Mouse (Mus musculus): Measurements from ENCODE around the gene Cfap100. TPM values are rescaled to one million over a fixed set of nuclear protein-coding genes. Genes with fewer than 3 reads are reported as not detected.

The Cfap100 gene
- polyA plus RNA-seq, 1 experiment from 2014 or later: 8.4 TPM

- peak; percentile 68 for ATAC-seq
- H3K4me1 ChIP-seq (ENCODE audit: control insufficient read depth, insufficient read depth, low read length): no peaks in the 10 kb centered on the region; the same call in 1 of the 2 replicates
- H3K27me3 ChIP-seq (ENCODE audit: control insufficient read depth, insufficient read depth, low read depth, low read length): no peaks in the 10 kb centered on the region
- no peak overlapping the region for H3K27ac ChIP-seq (ENCODE audit: low read length)
- H3K4me2 ChIP-seq (ENCODE audit: low read length): no peak overlapping the region
- H3K9ac ChIP-seq (ENCODE audit: low read depth, low read length): no peak overlapping the region
- H3K9me3 ChIP-seq (replicated peaks; ENCODE audit: control insufficient read depth, low read length, poor library complexity, severe bottlenecking): no peaks in the 10 kb centered on the region
- WGBS: 52% methylated on average over 7 of the region's 7 CpGs
- no peaks in the 10 kb centered on the region for H3K36me3 ChIP-seq (ENCODE audit: control insufficient read depth, insufficient read depth, low read length)
- H3K4me3 ChIP-seq (ENCODE audit: low read depth, low read length): no peak overlapping the region
Observed at GRCm38 (mm10) chr6:90360024-90360781, 68.4 kb downstream of the Cfap100 start.

- Histone ChIP-seq H3K27ac (ENCODE audit: low read length) (no peak overlapping the region), H3K27me3 (ENCODE audit: control insufficient read depth, insufficient read depth, low read depth, low read length) (no peaks in the 10 kb centered on the region), H3K4me3 (ENCODE audit: low read depth, low read length) (no peak overlapping the region), H3K4me2 (ENCODE audit: low read length) (no peak overlapping the region), H3K36me3 (ENCODE audit: control insufficient read depth, insufficient read depth, low read length) (no peaks in the 10 kb centered on the region), H3K9ac (ENCODE audit: low read depth, low read length) (no peak overlapping the region), H3K9me3 (replicated peaks; ENCODE audit: control insufficient read depth, low read length, poor library complexity, severe bottlenecking) (no peaks in the 10 kb centered on the region), H3K4me1 (ENCODE audit: control insufficient read depth, insufficient read depth, low read length) (no peaks in the 10 kb centered on the region; the same call in 1 of the 2 replicates)
- 67% methylated on average over 2 of the region's 2 CpGs for whole genome bisulfite sequencing
- ATAC-seq: no peak
Observed at GRCm38 (mm10) chr6:90359445-90359844, 69.2 kb downstream of the Cfap100 start.

GRCm38 (mm10) chr6:90358142-90358541 lies 70.5 kb downstream of the Cfap100 start:
- H3K9me3 ChIP-seq (replicated peaks; ENCODE audit: control insufficient read depth, low read length, poor library complexity, severe bottlenecking): no peaks in the 10 kb centered on the region
- 67% methylated on average over 5 of the region's 5 CpGs for WGBS
- H3K4me1 ChIP-seq (ENCODE audit: control insufficient read depth, insufficient read depth, low read length): no peaks in the 10 kb centered on the region; the same call in 1 of the 2 replicates
- ATAC-seq: no peak
- H3K36me3 ChIP-seq (ENCODE audit: control insufficient read depth, insufficient read depth, low read length): no peaks in the 10 kb centered on the region
- H3K4me2 ChIP-seq (ENCODE audit: low read length): no peak overlapping the region
- H3K27ac ChIP-seq (ENCODE audit: low read length): no peak overlapping the region
- no peaks in the 10 kb centered on the region for H3K27me3 ChIP-seq (ENCODE audit: control insufficient read depth, insufficient read depth, low read depth, low read length)
- no peak overlapping the region for H3K9ac ChIP-seq (ENCODE audit: low read depth, low read length)
- no peak overlapping the region for H3K4me3 ChIP-seq (ENCODE audit: low read depth, low read length)

Other genes with a start within 250 kb of the Cfap100 start
- not detected in 2 replicates for gene V1ra8, start 226.0 kb downstream of the Cfap100 start, polyA plus RNA-seq (2015; fragmentation: Nextera tagmentation; extraction: Ambion mirVana)
- gene Vmn1r53, start 204.4 kb downstream of the Cfap100 start, polyA plus RNA-seq (2015; fragmentation: Nextera tagmentation; extraction: Ambion mirVana): not detected in 2 replicates
- gene Vmn1r54, start 182.5 kb downstream of the Cfap100 start, polyA plus RNA-seq (2015; fragmentation: Nextera tagmentation; extraction: Ambion mirVana): not detected in 2 replicates
- not detected in 2 replicates for gene BC048671, start 127.6 kb downstream of the Cfap100 start, polyA plus RNA-seq (2015; fragmentation: Nextera tagmentation; extraction: Ambion mirVana)
- 0.11 TPM in 1 of 2 replicates, not detected in the other for gene Chst13, start 103.6 kb downstream of the Cfap100 start, polyA plus RNA-seq (2015; fragmentation: Nextera tagmentation; extraction: Ambion mirVana)
- not detected in 2 replicates for gene Uroc1, start 95.5 kb downstream of the Cfap100 start, polyA plus RNA-seq (2015; fragmentation: Nextera tagmentation; extraction: Ambion mirVana)
- 8.8 and 9.2 TPM in 2 replicates for gene Zxdc, start 59.3 kb downstream of the Cfap100 start, polyA plus RNA-seq (2015; fragmentation: Nextera tagmentation; extraction: Ambion mirVana)
- gene Klf15, start 33.8 kb upstream of the Cfap100 start, polyA plus RNA-seq (2015; fragmentation: Nextera tagmentation; extraction: Ambion mirVana): 12.6 and 17.5 TPM in 2 replicates
- 46.5 and 72.2 TPM in 2 replicates for gene Aldh1l1, start 57.6 kb upstream of the Cfap100 start, polyA plus RNA-seq (2015; fragmentation: Nextera tagmentation; extraction: Ambion mirVana)
- gene Slc41a3, start 175.9 kb upstream of the Cfap100 start, polyA plus RNA-seq (2015; fragmentation: Nextera tagmentation; extraction: Ambion mirVana): 5.8 and 8.1 TPM in 2 replicates

Measured in midbrain, embryonic 16.5 days (tissue).